ENCODE assay signal across 18 mouse cellular contexts in the genomic region with DNA sequence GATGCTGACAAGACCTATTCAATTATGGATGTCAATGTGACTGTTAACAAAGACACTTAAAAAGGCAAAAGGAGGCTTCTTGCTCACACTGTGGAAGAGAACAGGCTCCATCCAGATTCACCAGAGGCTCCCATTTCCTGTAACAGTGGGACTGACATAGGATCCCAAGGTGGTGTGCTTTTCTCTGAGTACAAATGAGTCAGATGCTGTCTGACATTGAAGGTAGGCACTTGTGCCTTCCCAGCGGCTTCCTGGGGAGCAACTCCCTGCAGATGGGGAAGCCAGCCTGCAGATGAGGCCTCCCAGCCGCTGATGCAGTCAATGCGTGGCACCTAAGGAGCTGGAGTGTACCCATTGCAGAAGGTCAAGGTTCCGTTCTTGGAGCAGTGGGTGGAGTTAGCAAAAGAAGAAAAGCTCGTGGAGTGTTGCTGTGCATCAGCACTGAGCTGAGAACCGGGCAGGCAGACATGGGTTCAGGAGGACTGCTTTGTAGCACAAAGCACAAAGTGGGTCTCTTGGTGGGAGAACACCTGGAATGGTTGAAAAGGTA.
DNase-seq lines count a peak whose midpoint lies in the region; ATAC-seq lines count a peak whose summit lies in the region.
"Had no signal": no experiment of that assay in that cellular context is flagged by ENCODE, and none has a peak within 500 bp of the region (broad histone marks: within the 10 kb centered on the region; RNA-seq: fewer than 3 reads in every experiment).

No protein-coding gene starts in this region.

- H3K4me2 ChIP-seq in heart, embryonic 15.5 days = no peak overlapping the region
- H3K4me2 ChIP-seq: limb, embryonic 12.5 days; midbrain, embryonic 13.5 days had no signal

- no peak overlapping the region for H3K4me3 ChIP-seq in heart, embryonic 15.5 days
- no peak overlapping the region for H3K4me3 ChIP-seq in limb, embryonic 10.5 days
- H3K4me3 ChIP-seq: layer of hippocampus, adult 2 months; left cerebral cortex, adult 2 months; limb, embryonic 12.5 days; midbrain, embryonic 13.5 days; myocyte had no signal

- H3K36me3 ChIP-seq in heart, embryonic 15.5 days = no peaks in the 10 kb centered on the region
- no peaks in the 10 kb centered on the region for H3K36me3 ChIP-seq in limb, embryonic 10.5 days
- H3K36me3 ChIP-seq: limb, embryonic 12.5 days; midbrain, embryonic 13.5 days had no signal

- no peaks in the 10 kb centered on the region for H3K9me3 ChIP-seq in heart, embryonic 15.5 days (replicated peaks)
- H3K9me3 ChIP-seq in limb, embryonic 10.5 days (replicated peaks) = no peaks in the 10 kb centered on the region
- H3K9me3 ChIP-seq: midbrain, embryonic 13.5 days had no signal

- intact Hi-C loops in heart, postnatal 25 days (cut with DNase I) = no loop called here

- H3K27ac ChIP-seq in heart, embryonic 15.5 days = peak overlapping the region; percentile 38; the same call in 1 of the 2 replicates
- peak overlapping the region; percentile 47; the same call in 1 of the 2 replicates for H3K27ac ChIP-seq in limb, embryonic 10.5 days
- H3K27ac ChIP-seq: layer of hippocampus, adult 2 months; left cerebral cortex, adult 2 months; limb, embryonic 12.5 days; liver, embryonic 14.5 days; midbrain, embryonic 13.5 days had no signal

- no peak overlapping the region for H3K9ac ChIP-seq in heart, embryonic 15.5 days
- H3K9ac ChIP-seq: limb, embryonic 12.5 days; liver, embryonic 14.5 days; midbrain, embryonic 13.5 days had no signal

- ATAC-seq in heart, embryonic 15.5 days (replicated peaks; ENCODE audit: insufficient number of reproducible peaks, insufficient read depth, low FRiP score, low read depth) = no peak
- no peak for ATAC-seq in granulocyte monocyte progenitor cell, adult 5-6 weeks (replicated peaks; ENCODE audit: poor library complexity, severe bottlenecking)
- ATAC-seq: forebrain, embryonic 16.5 days; midbrain, embryonic 13.5 days had no signal

- peaks cover 19% of the 10 kb centered on the region for H3K4me1 ChIP-seq in heart, embryonic 15.5 days (replicated peaks)
- peaks cover 8% of the 10 kb centered on the region; the same call in 1 of the 2 replicates for H3K4me1 ChIP-seq in limb, embryonic 10.5 days
- H3K4me1 ChIP-seq: limb, embryonic 12.5 days had no signal

- H3K27me3 ChIP-seq in heart, embryonic 15.5 days = no peaks in the 10 kb centered on the region
- no peaks in the 10 kb centered on the region for H3K27me3 ChIP-seq in limb, embryonic 10.5 days (ENCODE audit: low read depth, poor library complexity, severe bottlenecking)
- H3K27me3 ChIP-seq: limb, embryonic 12.5 days; midbrain, embryonic 13.5 days had no signal

- 68% methylated on average over 6 of the region's 6 CpGs for WGBS in heart, embryonic 15.5 days
- whole genome bisulfite sequencing in limb, embryonic 10.5 days = 61% methylated on average over 6 of the region's 6 CpGs

- no peak for DNase-seq in heart, postnatal 25 days (ENCODE audit: low spot score)
- DNase-seq in ES-CJ7 (ENCODE audit: low read depth, low spot score) = peak; percentile 57
- peak; percentile 83 for DNase-seq in adrenal gland, adult 2 months
- no peak for DNase-seq in limb, embryonic 10.5 days (ENCODE audit: low spot score)
- DNase-seq in cerebellum, postnatal 25 days = no peak
- DNase-seq: cerebellum, adult 11-12 months; cerebellum, postnatal 36 days; heart, adult 18-20 months; right cerebral cortex, adult 18-20 months had no signal

Comparison
In these comparisons a context has a peak if more than half of its experiments do, and no peak if none do; other contexts are left out.
1. DNase-seq: peak in ES-CJ7 (single experiment) and adrenal gland, adult 2 months (single experiment); none in heart, postnatal 25 days (single experiment), limb, embryonic 10.5 days (single experiment) and cerebellum, postnatal 25 days (0 of 2).